Mouse (Mus musculus): ENCODE data around the gene Tbc1d10b. TPM values are rescaled to one million over a fixed set of nuclear protein-coding genes. Genes with fewer than 3 reads are reported as not detected.

The Tbc1d10b gene
- total RNA-seq, 2 experiments from 2014 or later = 20.8 to 21.6 TPM

GRCm38 (mm10) chr7:127225147-127225995, 17.1 kb upstream of the Tbc1d10b start:
- DNase-seq = no peak

- no peak for DNase-seq
These were observed 16.3 kb upstream of the Tbc1d10b start for GRCm38 (mm10) chr7:127224616-127225015.

- DNase-seq = no peak
These were observed 15.5 kb upstream of the Tbc1d10b start for GRCm38 (mm10) chr7:127223515-127224478.

- no peak for DNase-seq
These were observed 14.8 kb upstream of the Tbc1d10b start for GRCm38 (mm10) chr7:127223106-127223505.

- DNase-seq = no peak
These were observed 12.2 kb upstream of the Tbc1d10b start for GRCm38 (mm10) chr7:127220440-127220839.

GRCm38 (mm10) chr7:127218670-127219069, 10.4 kb upstream of the Tbc1d10b start:
- no peak for DNase-seq

GRCm38 (mm10) chr7:127217901-127218642, 9.8 kb upstream of the Tbc1d10b start:
- DNase-seq = no peak

- no peak for DNase-seq
These were observed 9.2 kb upstream of the Tbc1d10b start for GRCm38 (mm10) chr7:127217475-127217874.

GRCm38 (mm10) chr7:127216307-127216706, 8.0 kb upstream of the Tbc1d10b start:
- DNase-seq = no peak

- DNase-seq = peak; percentile 72 to 81
These were observed 7.0 kb upstream of the Tbc1d10b start for GRCm38 (mm10) chr7:127214981-127215871.

GRCm38 (mm10) chr7:127214521-127214920, 6.3 kb upstream of the Tbc1d10b start:
- DNase-seq = no peak

GRCm38 (mm10) chr7:127213930-127214329, 5.7 kb upstream of the Tbc1d10b start:
- DNase-seq = no peak

- peak in 1 of 2 experiments; percentile 66 for DNase-seq
These were observed 5.2 kb upstream of the Tbc1d10b start for GRCm38 (mm10) chr7:127213485-127213884.

- DNase-seq = no peak
These were observed 4.4 kb upstream of the Tbc1d10b start for GRCm38 (mm10) chr7:127212432-127213250.

GRCm38 (mm10) chr7:127211014-127211745, 2.9 kb upstream of the Tbc1d10b start:
- no peak for DNase-seq

GRCm38 (mm10) chr7:127210266-127210665, 2.0 kb upstream of the Tbc1d10b start:
- no peak for DNase-seq

- no peak for DNase-seq
These were observed 1.6 kb upstream of the Tbc1d10b start for GRCm38 (mm10) chr7:127209851-127210250.

- peak; percentile 92 to 99 for DNase-seq
These were observed 528 bp upstream of the Tbc1d10b start, which contains the start of gene Mylpf for GRCm38 (mm10) chr7:127208553-127209438. Gene Mylpf (plus strand): TSS chr7:127208890.

Measured in heart, adult 18-20 months (tissue).